Mouse (Mus musculus) limb, embryonic 14.5 days (tissue): ENCODE results near the gene Pak1ip1. TPM values are rescaled to one million over a fixed set of nuclear protein-coding genes. Genes with fewer than 3 reads are reported as not detected.

Experiments
- ATAC-seq: fragments of 200-750 bp; cut with Nextera tagmentation; 2 replicates; pipeline ENCODE4 v1.8.0; 2017; ENCODE audit warnings: low read depth, moderate number of reproducible peaks, moderate TSS enrichment; ENCODE audit not compliant: low FRiP score
- DNase-seq: peaks from one replicate; pipeline ENCODE4 v3.0.0-alpha.2; 2015; ENCODE audit warnings: low spot score
- H3K27ac ChIP-seq: fragments of 300-500 bp; sonication (generic); replicated peaks from 2 replicates; pipeline ENCODE4 v1.5.1; 2014; ENCODE audit warnings: low read depth, mild to moderate bottlenecking, low read length, moderate library complexity, mixed read lengths
- H3K27me3 ChIP-seq: fragments of 300-500 bp; sonication (generic); 2 replicates; pipeline ENCODE4 v1.6.1; 2014; ENCODE audit warnings: low read length, mixed read lengths; ENCODE audit not compliant: control insufficient read depth, insufficient read depth
- H3K36me3 ChIP-seq: fragments of 300-500 bp; sonication (generic); 2 replicates; pipeline ENCODE4 v1.6.1; 2014; ENCODE audit warnings: mild to moderate bottlenecking, low read length, moderate library complexity, mixed read lengths; ENCODE audit not compliant: control insufficient read depth, insufficient read depth
- H3K4me1 ChIP-seq: fragments of 300-500 bp; sonication (generic); 2 replicates; pipeline ENCODE4 v1.6.1; 2014; ENCODE audit warnings: antibody characterized with exemption, low read length, mixed read lengths; ENCODE audit not compliant: control insufficient read depth, insufficient read depth
- H3K4me2 ChIP-seq: fragments of 300-500 bp; sonication (generic); replicated peaks from 2 replicates; pipeline ENCODE4 v1.6.1; 2014; ENCODE audit warnings: low read depth, mild to moderate bottlenecking, low read length, moderate library complexity; ENCODE audit not compliant: severe bottlenecking
- H3K4me3 ChIP-seq: fragments of 300-500 bp; sonication (generic); replicated peaks from 2 replicates; pipeline ENCODE4 v1.5.1; 2014; ENCODE audit warnings: low read length
- H3K9ac ChIP-seq: fragments of 300-500 bp; sonication (generic); 2 replicates; pipeline ENCODE4 v1.6.1; 2014; ENCODE audit warnings: mild to moderate bottlenecking, low read depth, low read length, moderate library complexity; ENCODE audit not compliant: severe bottlenecking
- H3K9me3 ChIP-seq: fragments of 300-500 bp; sonication (generic); 2 replicates; pipeline ENCODE4 v1.6.1; 2016; ENCODE audit warnings: low read length; ENCODE audit not compliant: control insufficient read depth
- POLR2A ChIP-seq: fragments of 200-500 bp; IDR thresholded peaks from 2 replicates; pipeline ENCODE4 v1.8.0; 2012; ENCODE audit warnings: inconsistent platforms, mild to moderate bottlenecking, moderate library complexity, borderline replicate concordance; ENCODE audit not compliant: insufficient read depth, insufficient read length; ENCODE audit errors: extremely low read depth
- WGBS: fragments of 180-500 bp; shearing (Covaris S2); extraction: QIAGEN DNeasy Blood & Tissue Kit; methylation state at CpG from one replicate; pipeline ENCODE4 v1.1.7; 2014; 5-methylcytosine and 5-hydroxymethylcytosine counted together
- polyA plus RNA-seq, 2 experiments: library from polyadenylated mRNA; depleted of rRNA in 1 of 2; stranded (reverse) in 1 of 2; unstranded in 1 of 2; fragments of >200 nt; fragmentation: Nextera tagmentation in 1 of 2; extraction: Ambion mirVana in 1 of 2; gene quantifications; 2 replicates each; pipeline versions ENCODE4 v1.2.1 to v1.2.3; 2012 to 2014

Gene Pak1ip1
- polyA plus RNA-seq, 2 experiments = 54.0 to 55.7 TPM

DNA sequence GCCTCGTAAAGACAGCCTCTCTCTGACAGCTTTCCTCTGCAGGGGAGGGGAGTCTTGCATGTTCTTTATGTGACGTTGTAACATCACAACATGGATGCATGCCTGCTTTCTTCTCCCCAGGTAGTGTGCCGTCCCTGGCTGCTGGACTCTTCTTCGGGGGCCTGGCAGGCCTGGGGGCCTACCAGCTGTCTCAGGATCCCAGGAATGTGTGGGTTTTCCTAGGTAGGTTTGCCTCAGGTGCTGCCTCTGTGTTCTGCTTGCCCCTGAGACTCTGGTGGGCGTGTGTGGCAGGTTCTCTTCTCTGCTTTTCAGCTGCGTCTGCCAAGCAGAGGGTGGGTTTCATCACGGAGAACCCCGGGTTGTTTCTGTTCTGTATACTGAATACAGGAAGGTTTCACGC, 17.4 kb downstream of the Pak1ip1 start:
- Histone ChIP-seq H3K36me3 (peaks cover 36% of the 10 kb centered on the region), H3K27ac (no peak overlapping the region), H3K9me3 (no peaks in the 10 kb centered on the region), H3K4me3 (no peak overlapping the region), H3K9ac (no peak overlapping the region), H3K27me3 (no peaks in the 10 kb centered on the region), H3K4me2 (no peak overlapping the region), H3K4me1 (peaks cover 8% of the 10 kb centered on the region)
- DNase-seq (no peak), ATAC-seq (no peak)
- 84% methylated on average over 9 of the region's 9 CpGs for WGBS
- no peak for TF ChIP-seq POLR2A

- ATAC-seq (no peak), DNase-seq (no peak)
- Histone ChIP-seq H3K9me3 (no peaks in the 10 kb centered on the region), H3K27me3 (no peaks in the 10 kb centered on the region), H3K4me1 (peaks cover 8% of the 10 kb centered on the region), H3K9ac (no peak overlapping the region), H3K4me3 (no peak overlapping the region), H3K27ac (no peak overlapping the region), H3K4me2 (no peak overlapping the region), H3K36me3 (peaks cover 43% of the 10 kb centered on the region)
- 92% methylated on average over 13 of the region's 13 CpGs for WGBS
- TF ChIP-seq POLR2A = no peak
Measured at GRCm38 (mm10) chr13:41018756-41019591, 18.2 kb downstream of the Pak1ip1 start.

DNA sequence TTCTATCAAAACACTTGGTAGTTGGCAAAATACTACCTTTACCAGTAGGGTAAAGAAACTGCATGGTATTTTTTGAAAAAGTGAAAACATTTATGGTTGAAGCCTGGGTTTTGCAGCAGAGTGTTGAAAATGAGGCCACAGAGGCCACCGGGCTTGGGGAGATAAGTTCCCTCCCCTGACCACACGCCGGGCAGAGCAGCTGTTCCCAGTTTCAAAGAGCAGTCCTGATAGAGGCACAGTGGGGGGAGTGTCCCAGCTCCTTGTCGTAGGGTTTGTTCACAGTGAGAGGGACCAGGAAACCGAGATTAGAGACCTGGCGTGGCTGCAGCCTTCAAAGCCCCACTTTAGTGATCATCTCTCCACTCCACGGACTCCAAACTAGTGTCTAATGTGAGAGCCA, 19.7 kb downstream of the Pak1ip1 start:
- DNase-seq (no peak), ATAC-seq (no peak)
- H3K27me3 ChIP-seq = no peaks in the 10 kb centered on the region
- no peak overlapping the region for H3K9ac ChIP-seq
- H3K4me3 ChIP-seq = no peak overlapping the region
- no peak overlapping the region for H3K4me2 ChIP-seq
- WGBS = 78% methylated on average over 7 of the region's 7 CpGs
- no peak for TF ChIP-seq POLR2A
- no peaks in the 10 kb centered on the region for H3K9me3 ChIP-seq
- H3K36me3 ChIP-seq = peaks cover 44% of the 10 kb centered on the region
- H3K4me1 ChIP-seq = peaks cover 8% of the 10 kb centered on the region
- H3K27ac ChIP-seq = no peak overlapping the region

DNA sequence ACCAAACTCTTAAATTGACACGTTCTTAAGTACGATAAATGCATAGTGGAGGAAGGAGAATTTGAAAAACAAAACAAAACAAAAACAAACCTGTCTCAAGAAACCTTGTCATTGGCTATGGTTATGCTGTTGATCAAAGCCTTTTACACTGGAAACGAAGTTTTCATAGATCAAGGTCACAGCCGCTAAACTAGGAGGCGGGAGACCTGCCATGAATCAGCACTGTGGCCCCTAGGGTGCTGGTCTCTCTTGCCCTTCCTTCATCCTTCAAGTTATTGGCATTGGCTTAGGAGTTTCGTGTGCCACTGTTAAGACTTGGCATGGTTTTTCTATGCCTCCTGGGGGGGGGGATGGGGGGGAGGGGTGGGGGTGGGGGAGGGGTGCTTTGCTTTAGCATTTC, 20.8 kb downstream of the Pak1ip1 start:
- Histone ChIP-seq H3K27ac (no peak overlapping the region), H3K4me1 (peaks cover 8% of the 10 kb centered on the region), H3K27me3 (no peaks in the 10 kb centered on the region), H3K9ac (no peak overlapping the region), H3K36me3 (peaks cover 44% of the 10 kb centered on the region), H3K4me3 (no peak overlapping the region), H3K9me3 (no peaks in the 10 kb centered on the region), H3K4me2 (no peak overlapping the region)
- WGBS = 90% methylated on average over 6 of the region's 6 CpGs
- no peak for TF ChIP-seq POLR2A
- no peak for DNase-seq
- no peak for ATAC-seq

DNA sequence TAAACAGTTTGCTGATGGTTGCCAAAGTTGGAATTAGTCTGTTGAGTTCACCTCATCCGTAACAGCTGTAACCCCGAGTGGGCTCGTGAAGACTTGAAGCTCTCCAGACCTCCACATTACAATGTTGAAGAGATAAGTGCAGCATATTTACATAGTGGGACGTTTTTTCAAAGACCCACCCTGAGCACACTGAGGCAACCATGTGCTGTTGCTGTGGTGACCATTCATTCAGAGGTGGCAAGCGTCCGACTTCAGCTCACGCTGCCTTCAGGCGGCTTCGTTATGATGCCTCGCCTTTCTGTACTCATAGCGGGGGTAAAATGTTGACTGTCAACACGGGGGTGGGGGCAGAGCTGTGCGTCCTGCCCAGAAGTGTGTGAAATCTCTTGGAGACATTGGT, 21.3 kb downstream of the Pak1ip1 start:
- no peak for TF ChIP-seq POLR2A
- Histone ChIP-seq H3K27ac (no peak overlapping the region), H3K4me1 (peaks cover 6% of the 10 kb centered on the region), H3K9me3 (no peaks in the 10 kb centered on the region), H3K4me3 (no peak overlapping the region), H3K36me3 (peaks cover 44% of the 10 kb centered on the region), H3K27me3 (no peaks in the 10 kb centered on the region), H3K4me2 (no peak overlapping the region), H3K9ac (no peak overlapping the region)
- ATAC-seq = no peak
- WGBS = 89% methylated on average over 13 of the region's 13 CpGs
- no peak for DNase-seq
